Mouse (Mus musculus): Measurements from ENCODE around the gene Sp3. TPM values are rescaled to one million over a fixed set of nuclear protein-coding genes. Genes with fewer than 3 reads are reported as not detected.
"Not testable (repeated sequence)": the region's sequence is repeated elsewhere in the genome, so short reads cannot be mapped to it uniquely, and the experiment has no call there.

The Sp3 gene
- total RNA-seq, 1 experiment from 2014 or later: 139 TPM

GRCm38 (mm10) chr2:72952979-72953378, 27.3 kb downstream of the Sp3 start:
- no peak for ATAC-seq (replicated peaks; ENCODE audit: low read depth, poor library complexity, severe bottlenecking)

DNA sequence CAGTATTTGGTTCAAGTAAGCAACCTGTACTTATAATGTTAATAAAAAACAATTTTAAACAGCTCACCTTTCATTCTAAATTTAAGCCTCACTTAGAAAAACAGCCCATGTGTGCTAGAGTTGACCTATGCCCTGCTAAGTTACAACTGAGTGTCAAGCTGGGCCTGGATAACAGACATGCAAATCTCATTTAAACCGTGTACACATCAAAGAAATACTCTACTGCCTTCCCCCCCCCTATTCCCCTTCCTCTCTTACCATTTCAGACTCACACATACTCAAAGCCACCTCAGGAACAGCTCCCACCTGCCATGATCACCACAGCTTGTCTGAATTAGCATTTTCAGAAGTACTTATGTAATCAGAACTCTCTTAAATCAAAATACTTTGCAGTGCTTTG, 44.3 kb downstream of the Sp3 start:
- ATAC-seq (replicated peaks; ENCODE audit: low read depth, poor library complexity, severe bottlenecking): no peak

DNA sequence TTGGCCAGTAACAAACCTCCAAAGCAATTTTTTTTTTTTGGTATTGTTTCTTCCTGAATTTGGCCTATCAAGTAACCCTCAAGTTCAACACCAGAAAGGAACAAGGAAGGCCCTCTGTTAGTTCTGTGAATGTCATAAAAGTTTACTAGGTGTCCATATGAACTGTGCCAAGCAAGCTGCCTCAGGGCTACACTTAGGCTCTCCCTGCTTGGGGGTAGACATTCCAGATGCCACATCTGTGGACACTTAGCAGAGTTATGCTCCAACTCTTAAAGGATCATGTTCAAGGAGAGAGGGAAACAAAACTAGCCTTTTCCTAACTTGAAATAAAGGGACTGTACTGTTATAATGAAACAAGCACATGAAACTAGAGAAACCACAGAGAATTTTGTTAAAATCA, 48.1 kb downstream of the Sp3 start:
- ATAC-seq (replicated peaks; ENCODE audit: low read depth, poor library complexity, severe bottlenecking): no peak

- ATAC-seq (replicated peaks; ENCODE audit: low read depth, poor library complexity, severe bottlenecking): no peak
Observed at GRCm38 (mm10) chr2:72924981-72925380, 55.3 kb downstream of the Sp3 start.

GRCm38 (mm10) chr2:72916170-72916569, 64.1 kb downstream of the Sp3 start:
- no peak for ATAC-seq (replicated peaks; ENCODE audit: low read depth, poor library complexity, severe bottlenecking)

- no peak for ATAC-seq (replicated peaks; ENCODE audit: low read depth, poor library complexity, severe bottlenecking)
Observed at GRCm38 (mm10) chr2:72915245-72915930, 64.9 kb downstream of the Sp3 start.

DNA sequence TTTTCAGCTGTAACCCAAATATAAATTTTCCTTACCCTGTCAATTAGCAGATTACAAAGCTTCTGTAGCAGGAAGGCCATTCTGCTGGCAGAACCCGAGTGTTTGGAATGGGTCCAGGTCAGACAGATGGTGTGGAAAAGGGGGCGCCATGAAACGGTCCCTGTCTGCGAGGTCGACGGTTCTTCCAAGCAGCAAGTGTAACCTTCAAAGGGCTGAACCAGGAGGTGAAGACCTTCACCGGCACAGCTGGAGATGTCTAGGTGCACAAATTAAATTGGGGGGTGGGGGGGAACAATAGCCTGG, 66.8 kb downstream of the Sp3 start:
- no peak for ATAC-seq (replicated peaks; ENCODE audit: low read depth, poor library complexity, severe bottlenecking)

GRCm38 (mm10) chr2:72912708-72913457, 67.4 kb downstream of the Sp3 start:
- no peak for ATAC-seq (replicated peaks; ENCODE audit: low read depth, poor library complexity, severe bottlenecking)

GRCm38 (mm10) chr2:72911527-72911926, 68.7 kb downstream of the Sp3 start:
- ATAC-seq (replicated peaks; ENCODE audit: low read depth, poor library complexity, severe bottlenecking): no peak

DNA sequence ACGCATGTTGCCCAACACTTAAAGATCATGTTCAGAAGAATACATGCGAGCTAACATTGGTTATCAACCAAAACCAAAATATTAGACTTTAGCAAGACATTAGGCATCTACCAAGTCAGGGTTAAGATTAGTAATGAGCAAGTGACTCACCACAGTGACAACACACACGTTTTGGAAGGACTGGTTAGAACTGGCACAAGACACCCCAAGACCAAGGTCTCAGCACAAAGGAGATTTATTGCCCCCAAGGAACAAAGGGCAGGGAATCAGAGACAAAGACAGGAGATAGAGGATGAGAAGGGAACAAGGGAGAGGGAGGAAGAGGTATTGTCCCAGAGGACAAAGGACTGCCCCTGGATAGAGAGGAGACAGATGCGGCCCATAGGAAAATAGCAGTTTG, 71.2 kb downstream of the Sp3 start:
- ATAC-seq (replicated peaks; ENCODE audit: low read depth, poor library complexity, severe bottlenecking): no peak

- no peak for ATAC-seq (replicated peaks; ENCODE audit: low read depth, poor library complexity, severe bottlenecking)
Observed at GRCm38 (mm10) chr2:72908191-72908910, 71.9 kb downstream of the Sp3 start.

DNA sequence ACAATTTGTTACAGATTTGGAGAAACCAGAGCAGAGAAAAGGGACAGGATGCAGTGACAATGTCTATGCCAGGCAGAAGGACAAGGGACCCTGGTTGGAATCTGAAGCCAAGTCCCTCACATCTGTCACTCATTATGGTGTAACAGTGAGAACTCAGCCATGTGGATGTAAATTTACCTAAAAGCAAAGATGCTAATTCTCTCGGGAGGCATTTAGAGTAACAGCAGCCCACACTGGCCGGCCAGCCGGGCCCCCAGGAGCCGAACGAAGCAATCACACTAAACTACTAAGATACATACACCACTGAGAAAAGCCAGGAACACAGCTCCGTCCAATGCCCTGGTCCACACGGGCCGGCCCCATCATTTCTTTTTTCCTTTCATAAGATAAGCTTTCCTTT, 73.5 kb downstream of the Sp3 start:
- ATAC-seq (replicated peaks; ENCODE audit: low read depth, poor library complexity, severe bottlenecking): no peak

DNA sequence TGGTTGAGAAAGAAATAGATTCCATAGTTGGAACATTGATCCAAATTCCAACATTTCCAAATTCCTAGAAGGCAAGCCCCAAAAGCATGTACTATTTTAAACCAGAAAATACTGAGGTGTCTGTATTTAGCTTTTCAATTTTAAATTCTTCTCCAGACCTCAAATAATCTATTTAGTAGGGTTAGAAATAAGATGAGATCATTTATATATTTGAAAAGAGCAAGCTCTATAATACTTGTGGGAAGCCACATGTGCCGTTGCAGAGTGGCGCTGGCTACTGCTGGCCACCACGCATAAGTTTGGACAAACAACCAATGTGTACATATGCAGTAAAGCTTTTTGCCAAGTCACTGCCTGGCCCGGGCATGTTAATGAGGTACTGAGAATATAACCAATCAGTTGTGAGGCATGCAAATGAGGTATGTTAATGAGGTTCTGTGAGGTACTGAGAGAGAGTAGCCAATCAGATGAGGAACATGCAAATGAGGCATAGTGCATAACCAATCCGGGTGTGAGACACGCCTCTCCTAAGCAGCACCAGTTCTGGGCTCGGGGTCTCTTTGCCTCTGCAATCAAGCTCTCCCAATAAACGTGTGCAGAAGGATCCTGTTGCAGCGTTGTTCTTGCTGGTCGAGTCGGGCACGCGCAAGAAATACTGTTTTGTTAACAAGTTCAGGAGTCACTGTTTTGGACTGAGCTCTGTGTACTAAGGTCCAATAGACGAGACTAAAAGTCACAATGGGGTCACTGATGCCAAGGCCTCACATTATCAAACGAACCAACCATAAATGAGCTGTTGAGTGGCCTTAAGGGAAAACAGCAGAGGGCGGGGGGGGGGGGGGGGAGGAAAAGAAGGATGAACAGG, 77.2 kb downstream of the Sp3 start:
- ATAC-seq (replicated peaks; ENCODE audit: low read depth, poor library complexity, severe bottlenecking): not testable (repeated sequence)

DNA sequence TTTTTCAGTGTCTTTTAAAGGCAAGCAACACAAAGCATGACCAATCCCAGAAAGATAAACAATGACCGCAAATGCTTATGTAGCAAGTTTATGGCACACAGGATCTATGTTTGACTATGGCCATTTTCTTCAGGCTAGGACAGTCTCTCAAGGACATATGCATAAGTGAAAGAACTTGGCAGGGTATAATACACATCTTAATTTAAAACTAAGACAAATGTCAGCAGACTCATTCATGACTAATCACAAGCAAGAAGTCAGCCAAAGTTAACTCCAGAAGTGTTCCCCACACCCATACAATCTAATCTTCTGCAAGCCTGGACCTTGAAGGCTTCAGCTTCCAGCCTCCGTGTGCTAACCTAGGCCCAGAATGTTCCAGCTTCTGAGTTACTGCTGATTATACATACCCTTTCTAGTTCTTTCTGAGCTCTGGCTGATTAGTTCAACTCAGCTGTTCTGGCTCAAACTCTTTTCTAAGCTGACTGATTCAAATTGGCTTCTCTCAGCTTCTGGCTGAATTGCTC, 81.4 kb downstream of the Sp3 start:
- no peak for ATAC-seq (replicated peaks; ENCODE audit: low read depth, poor library complexity, severe bottlenecking)

- ATAC-seq (replicated peaks; ENCODE audit: low read depth, poor library complexity, severe bottlenecking): no peak
Observed at GRCm38 (mm10) chr2:72898094-72898781, 82.0 kb downstream of the Sp3 start.

GRCm38 (mm10) chr2:72889806-72890205, 90.4 kb downstream of the Sp3 start:
- ATAC-seq (replicated peaks; ENCODE audit: low read depth, poor library complexity, severe bottlenecking): no peak
